Mouse (Mus musculus) hematopoietic stem cell, adult 5-6 weeks (primary cell): ENCODE measurements around the gene Inhbc. TPM values are rescaled to one million over a fixed set of nuclear protein-coding genes. Genes with fewer than 3 reads are reported as not detected.
A peak's percentile ranks its signal among the peaks of the same experiment; 100 is the strongest.

Source experiments
- ATAC-seq, 2 experiments: fragments of 125-278 bp in 1 of 2; replicated peaks in 1 of 2; 2 replicates each; pipeline ENCODE4 v1.8.0; 2016 to 2017; ENCODE audit warnings: inconsistent platforms in 2 of 2, mild to moderate bottlenecking in 2 of 2, moderate number of reproducible peaks in 2 of 2, low read depth in 1 of 2, moderate TSS enrichment in 1 of 2; ENCODE audit not compliant: low FRiP score in 2 of 2, poor library complexity in 2 of 2, severe bottlenecking in 2 of 2, insufficient read depth in 1 of 2, low TSS enrichment in 1 of 2
- total RNA-seq: library from RNA; stranded (forward); fragments of 172-1452, 232-1000 nt; gene quantifications from 2 replicates; pipeline ENCODE4 v1.2.3, GENCODE M21; 2017

Inhbc gene
- total RNA-seq, 1 experiment from 2014 or later: not detected

GRCm38 (mm10) chr10:127355336-127355735 lies 14.9 kb downstream of the Inhbc start:
- ATAC-seq: no peak

DNA sequence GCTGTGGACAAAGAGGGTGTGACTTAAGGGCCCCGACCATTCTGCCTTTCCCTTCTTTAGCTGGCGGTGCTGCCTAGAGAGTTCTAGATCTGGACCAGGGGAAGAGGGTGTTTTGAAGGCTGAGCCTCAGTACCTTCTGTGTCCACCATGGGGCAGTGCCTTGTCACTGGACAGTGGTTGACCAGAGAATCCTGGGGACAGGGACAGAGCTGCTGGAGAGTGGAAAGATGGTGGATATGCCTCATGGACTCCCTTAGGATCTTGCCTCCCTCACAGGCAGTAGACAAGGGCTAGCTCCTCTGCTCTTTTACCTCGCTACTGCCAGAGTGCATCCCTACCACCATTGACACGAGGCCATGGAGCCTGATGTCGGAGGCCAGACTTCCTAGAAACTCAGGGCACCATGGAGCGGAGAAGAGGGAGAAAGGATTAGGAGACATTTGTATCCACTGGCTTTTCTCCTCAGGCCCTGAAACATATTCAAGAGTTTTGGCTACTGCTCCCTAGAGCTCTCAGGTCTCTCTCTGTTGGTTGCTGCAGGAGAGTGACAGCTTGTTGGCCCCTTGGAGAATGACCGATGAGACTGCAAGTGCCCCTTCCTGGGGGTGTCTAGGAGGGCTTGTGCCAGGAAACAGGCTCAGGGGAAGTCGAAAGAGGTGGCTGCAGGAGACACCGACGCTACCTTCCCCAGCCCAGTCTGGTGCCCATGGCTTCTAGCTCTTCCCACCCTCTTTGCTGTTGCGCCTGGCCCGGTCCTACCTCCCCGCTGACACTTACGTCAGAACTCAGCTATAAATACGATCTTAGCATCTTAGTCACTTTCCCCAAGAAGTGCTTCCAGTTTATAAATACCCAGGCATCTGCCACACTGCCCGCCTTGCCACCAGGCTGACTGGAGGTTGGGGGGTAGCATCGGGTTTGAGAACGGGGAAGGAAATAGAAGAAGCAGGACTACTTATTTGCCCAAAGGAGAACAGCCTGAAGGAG lies 16.0 kb downstream of the Inhbc start, which contains the start of gene Inhbe:
Gene Inhbe, minus strand, starts transcription at position 503 of the 987 bp plus-strand sequence.
- peak; percentile 50 to 67 for ATAC-seq

- no peak for ATAC-seq
Measured at GRCm38 (mm10) chr10:127352766-127353165, 17.5 kb downstream of the Inhbc start.

DNA sequence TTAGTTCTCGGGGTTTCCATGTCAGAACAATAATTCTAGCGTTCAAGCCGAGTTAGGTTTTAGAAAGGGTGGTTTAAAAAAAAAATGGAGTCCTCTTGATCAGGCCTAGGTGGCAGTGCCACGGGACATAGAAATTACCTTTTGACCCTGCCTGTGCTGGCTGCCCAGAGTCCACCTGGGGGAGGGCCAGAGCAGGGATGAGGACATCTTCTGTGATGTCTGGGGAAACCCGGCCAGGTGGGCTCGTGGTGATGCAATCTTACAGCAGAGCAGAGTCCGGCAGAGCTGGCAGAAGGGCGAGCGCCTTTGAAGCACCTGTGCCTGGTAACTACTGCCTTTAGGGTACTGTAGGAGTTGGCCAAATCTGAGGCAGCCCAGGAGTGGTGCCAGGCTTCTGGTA lies 18.0 kb downstream of the Inhbc start:
- no peak for ATAC-seq

DNA sequence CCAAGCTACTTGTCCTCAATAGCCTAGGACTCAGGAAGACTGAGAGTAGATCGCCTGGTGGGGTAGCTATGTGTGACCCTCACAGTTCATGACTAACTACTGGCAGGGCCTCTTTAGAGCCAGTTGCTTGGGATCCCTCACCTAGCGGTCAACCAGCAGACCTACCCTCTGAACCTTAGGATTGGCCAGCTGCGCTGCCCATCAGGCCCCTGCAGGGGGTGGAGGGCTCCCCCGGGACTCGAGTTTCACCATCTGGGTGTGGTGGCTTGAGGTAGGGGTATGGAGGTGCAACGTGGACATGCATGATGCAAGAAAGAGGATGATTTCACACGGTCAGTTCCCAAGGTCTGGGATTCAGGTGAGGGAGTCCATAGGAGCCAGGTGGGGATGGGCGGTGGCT lies 18.5 kb downstream of the Inhbc start:
- no peak for ATAC-seq

DNA sequence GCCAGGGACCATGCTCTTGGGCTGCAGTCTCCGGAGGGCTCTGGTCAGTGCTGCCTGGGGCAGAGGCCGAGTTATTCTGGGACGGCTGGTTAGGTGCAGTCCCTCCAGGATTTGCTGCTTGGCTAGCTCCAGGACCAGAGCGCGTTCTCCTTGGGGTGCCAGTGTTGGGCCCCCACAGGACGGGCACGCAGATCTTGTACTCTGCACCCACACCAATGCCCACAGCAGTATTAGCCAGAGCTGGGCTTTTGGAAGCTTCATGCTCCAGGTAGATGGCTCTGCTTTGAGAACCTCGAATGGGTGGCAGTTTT lies 19.0 kb downstream of the Inhbc start:
- no peak for ATAC-seq

- ATAC-seq: peak; percentile 84 to 87
Measured at GRCm38 (mm10) chr10:127350594-127351284, 19.5 kb downstream of the Inhbc start.

DNA sequence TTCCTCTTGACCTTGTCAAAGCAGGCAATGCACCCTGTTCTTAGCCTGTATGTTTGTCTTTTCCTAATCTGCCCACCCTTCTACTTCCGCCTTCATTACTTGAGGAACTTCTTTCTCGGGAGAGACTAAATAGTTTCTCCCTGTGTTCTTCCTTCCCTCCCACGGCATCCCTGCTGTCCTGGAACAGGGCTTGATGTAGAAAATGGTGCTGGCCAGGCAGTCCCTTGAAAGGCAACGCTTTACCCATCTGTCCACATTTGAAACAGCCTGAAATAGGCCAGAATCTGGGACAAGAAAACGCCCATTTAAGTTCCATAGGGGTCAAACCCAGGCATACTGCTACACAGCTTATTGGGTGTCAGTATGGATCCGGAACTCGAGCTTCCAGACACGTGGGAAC lies 20.4 kb downstream of the Inhbc start:
- ATAC-seq: no peak

- ATAC-seq: no peak
Measured at GRCm38 (mm10) chr10:127348957-127349356, 21.3 kb downstream of the Inhbc start.

DNA sequence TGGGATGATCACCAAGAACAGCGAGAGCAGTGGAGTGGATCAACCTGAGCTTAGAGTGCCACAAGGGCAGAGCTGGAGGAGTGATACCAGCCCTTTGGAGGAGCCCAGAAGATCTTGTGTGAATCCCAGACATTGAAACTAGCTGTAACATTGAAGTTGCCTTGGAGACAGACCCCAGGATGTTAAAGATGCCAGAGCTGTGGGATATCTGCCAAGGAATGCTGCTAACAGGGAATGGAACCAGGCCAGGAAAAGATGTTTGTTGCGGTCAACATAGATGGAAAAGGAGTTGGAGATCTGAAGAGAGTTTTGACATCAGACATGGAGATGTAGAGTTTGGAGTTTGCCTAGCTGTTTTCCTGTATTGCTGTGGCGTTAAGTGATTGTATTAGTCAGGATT lies 24.1 kb downstream of the Inhbc start:
- no peak for ATAC-seq

GRCm38 (mm10) chr10:127343029-127343428 lies 27.2 kb downstream of the Inhbc start:
- ATAC-seq: no peak

DNA sequence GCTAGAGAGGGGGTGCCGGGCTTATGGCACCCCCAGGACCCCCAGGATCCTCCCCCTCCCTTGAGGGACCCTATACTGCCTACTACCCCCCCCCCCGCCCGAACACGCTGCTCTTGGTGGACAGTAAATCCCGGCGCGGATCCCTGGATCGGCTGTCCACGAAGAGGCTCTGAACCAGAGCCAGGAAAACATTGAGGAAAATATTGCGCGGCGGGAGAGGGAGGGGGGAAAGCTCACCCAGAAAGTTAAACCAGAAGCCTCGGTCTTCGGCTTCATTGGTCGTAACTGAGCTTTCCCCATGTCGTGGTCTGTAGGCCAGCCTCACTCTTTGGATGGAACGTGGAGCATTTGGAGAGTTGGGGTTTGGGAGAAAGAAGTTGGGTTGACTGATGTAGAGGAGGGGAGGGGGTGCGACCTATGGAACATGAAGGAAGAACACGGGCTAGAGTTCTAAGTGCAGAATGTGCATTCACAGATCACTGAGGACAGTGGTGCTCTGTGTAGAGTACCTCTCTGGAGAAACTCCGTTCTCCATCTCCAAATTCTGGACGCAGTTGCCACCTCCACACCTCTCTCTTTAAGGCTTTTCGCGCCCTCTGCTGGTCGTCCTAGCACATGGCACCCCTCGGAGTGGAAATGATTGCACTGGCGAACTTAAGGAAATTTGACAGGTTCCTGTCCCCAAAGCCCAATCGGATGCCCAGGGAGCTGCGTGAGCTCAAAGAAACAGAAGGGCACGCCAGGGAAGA lies 28.2 kb downstream of the Inhbc start, which contains the start of gene Gli1:
Gene Gli1, minus strand, starts transcription at position 84 of the 749 bp plus-strand sequence.
- peak; percentile 54 to 63; a peak in 3 of 4 replicates for ATAC-seq

- ATAC-seq: no peak
Measured at GRCm38 (mm10) chr10:127341360-127341690, 28.9 kb downstream of the Inhbc start.

DNA sequence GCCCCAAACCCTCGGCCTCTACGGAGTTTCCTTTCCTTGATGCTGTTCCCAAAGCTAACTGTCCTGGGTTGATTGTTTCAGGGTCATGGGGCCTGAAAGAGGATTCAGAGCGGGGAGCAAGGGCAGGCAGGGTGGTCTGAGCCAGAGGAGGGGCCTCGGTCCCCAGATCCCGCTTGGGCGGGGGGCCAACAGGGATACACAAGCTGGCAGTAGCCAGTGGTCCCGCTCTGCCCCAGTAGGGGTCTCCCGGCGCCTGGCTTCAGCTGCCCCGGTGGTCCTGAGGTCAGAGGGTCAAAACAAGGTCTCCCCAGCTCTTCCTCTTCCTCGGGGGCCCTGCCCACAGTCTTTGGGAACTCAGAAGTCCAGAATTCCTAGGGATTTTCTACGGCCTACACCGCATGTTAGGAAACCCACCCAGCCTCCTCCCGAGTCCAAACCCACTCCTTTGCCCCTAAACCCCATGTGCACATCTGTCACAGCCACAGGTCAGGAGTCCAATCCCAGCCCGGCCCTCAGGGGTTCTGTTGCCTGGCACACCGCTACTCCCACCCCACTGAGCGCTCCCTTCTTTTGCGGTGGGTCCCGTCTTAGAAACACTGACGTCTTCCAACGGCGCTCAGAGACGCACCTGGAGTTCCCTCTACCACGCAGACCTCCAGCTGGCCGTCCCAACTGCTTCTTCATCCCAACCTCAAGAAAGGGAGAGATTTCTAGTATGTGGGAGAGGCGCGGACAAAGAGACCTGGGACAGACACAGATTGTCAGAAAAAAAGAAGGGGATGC lies 29.5 kb downstream of the Inhbc start:
- ATAC-seq: no peak

GRCm38 (mm10) chr10:127339683-127340576 lies 30.3 kb downstream of the Inhbc start:
- no peak for ATAC-seq

DNA sequence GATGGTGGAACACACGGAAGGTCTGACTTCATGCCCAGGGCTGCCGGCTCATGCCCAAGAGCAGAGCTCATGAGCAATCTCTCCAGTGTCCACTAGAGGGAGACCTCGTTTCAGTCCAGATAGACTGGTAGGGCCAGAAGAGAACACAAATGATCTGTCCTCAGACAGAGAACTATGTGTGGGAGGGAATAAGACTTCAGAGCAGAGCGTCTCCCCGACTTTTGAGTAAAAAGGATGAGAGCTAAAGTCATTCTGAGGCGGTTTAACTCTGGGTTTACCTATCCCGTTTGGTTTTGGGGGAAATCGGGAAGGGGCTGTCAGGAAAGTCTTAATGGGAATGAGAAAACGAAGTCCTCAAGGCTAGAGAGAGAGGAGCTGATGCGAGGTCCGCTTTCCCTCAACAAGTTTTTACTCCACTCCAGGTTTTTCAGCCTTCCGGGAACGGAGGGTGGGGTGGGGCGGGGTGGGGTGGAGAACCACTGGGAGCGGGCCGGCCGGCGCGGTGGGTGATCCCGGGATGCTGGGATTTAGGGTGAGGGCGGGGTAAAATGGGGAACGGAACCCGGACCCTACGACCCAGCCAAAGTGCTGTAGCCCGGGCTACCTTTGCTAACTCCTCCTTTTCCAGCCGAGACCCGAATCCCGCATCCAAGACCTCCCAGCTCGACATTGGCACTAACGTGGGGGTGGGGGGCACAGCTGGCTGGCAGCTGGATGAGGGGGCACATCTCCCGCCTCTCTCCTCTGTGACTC lies 31.1 kb downstream of the Inhbc start:
- peak; percentile 84 to 89 for ATAC-seq
